Mouse (Mus musculus) neural tube, embryonic 11.5 days (tissue): ENCODE results near the gene BC037034. TPM values are rescaled to one million over a fixed set of nuclear protein-coding genes. Genes with fewer than 3 reads are reported as not detected.
A peak's percentile ranks its signal among the peaks of the same experiment; 100 is the strongest.

Source experiments
- ATAC-seq: fragments of 200-750 bp; cut with Nextera tagmentation; 2 replicates; pipeline ENCODE4 v1.8.0; 2017; ENCODE audit warnings: moderate number of reproducible peaks, mild to moderate bottlenecking, moderate TSS enrichment, moderate library complexity; ENCODE audit not compliant: insufficient read depth, low FRiP score, low TSS enrichment
- DNase-seq: peaks from one replicate; pipeline ENCODE4 v3.0.0-alpha.2; 2015; ENCODE audit warnings: low spot score
- H3K27ac ChIP-seq: fragments of 300-500 bp; sonication (generic); 2 replicates; pipeline ENCODE4 v1.5.1; 2014; ENCODE audit warnings: low read depth, mild to moderate bottlenecking, low read length
- H3K27me3 ChIP-seq: fragments of 300-500 bp; sonication (generic); 2 replicates; pipeline ENCODE4 v1.6.1; 2014; ENCODE audit warnings: mild to moderate bottlenecking, low read length, mixed read lengths; ENCODE audit not compliant: control insufficient read depth, insufficient read depth
- H3K36me3 ChIP-seq: fragments of 300-500 bp; sonication (generic); 2 replicates; pipeline ENCODE4 v1.6.1; 2014; ENCODE audit warnings: mild to moderate bottlenecking, low read length, moderate library complexity, mixed read lengths; ENCODE audit not compliant: control insufficient read depth, insufficient read depth
- H3K4me1 ChIP-seq: fragments of 300-500 bp; sonication (generic); 2 replicates; pipeline ENCODE4 v1.6.1; 2014; ENCODE audit warnings: low read length, mixed read lengths; ENCODE audit not compliant: control insufficient read depth, insufficient read depth
- H3K4me2 ChIP-seq: fragments of 300-500 bp; sonication (generic); 2 replicates; pipeline ENCODE4 v1.6.1; 2014; ENCODE audit warnings: low read depth, mild to moderate bottlenecking, moderate library complexity
- H3K4me3 ChIP-seq: fragments of 300-500 bp; sonication (generic); 2 replicates; pipeline ENCODE4 v1.5.1; 2014; ENCODE audit warnings: low read depth, low read length
- H3K9ac ChIP-seq: fragments of 300-500 bp; sonication (generic); 2 replicates; pipeline ENCODE4 v1.6.1; 2014; ENCODE audit warnings: mild to moderate bottlenecking, low read length
- H3K9me3 ChIP-seq: fragments of 300-500 bp; sonication (generic); 2 replicates; pipeline ENCODE4 v1.6.1; 2016; ENCODE audit warnings: low read length; ENCODE audit not compliant: control insufficient read depth
- WGBS: fragments of 180-500 bp; shearing (Covaris S2); extraction: QIAGEN DNeasy Blood & Tissue Kit; methylation state at CpG from one replicate; pipeline ENCODE4 v1.1.7; 2014; 5-methylcytosine and 5-hydroxymethylcytosine counted together
- polyA plus RNA-seq: library from polyadenylated mRNA; unstranded; fragments of >200 nt; fragmentation: Nextera tagmentation; extraction: Ambion mirVana; gene quantifications from 2 replicates; pipeline ENCODE4 v1.2.1, GENCODE M21; 2014

BC037034 gene
- polyA plus RNA-seq, 1 experiment from 2014 or later: 9.1 TPM

- no peaks in the 10 kb centered on the region for H3K36me3 ChIP-seq
- no peak overlapping the region for H3K27ac ChIP-seq
- no peak overlapping the region for H3K4me2 ChIP-seq
- ATAC-seq: no peak
- 87% methylated on average over 2 of the region's 2 CpGs for WGBS
- no peak overlapping the region for H3K9ac ChIP-seq
- H3K9me3 ChIP-seq: no peaks in the 10 kb centered on the region
- H3K27me3 ChIP-seq: no peaks in the 10 kb centered on the region
- H3K4me1 ChIP-seq: no peaks in the 10 kb centered on the region
- H3K4me3 ChIP-seq: no peak overlapping the region
- no peak for DNase-seq
Observed at GRCm38 (mm10) chr5:138233778-138234177, 30.1 kb downstream of the BC037034 start.

- H3K4me1 ChIP-seq: no peaks in the 10 kb centered on the region
- 90% methylated on average over 3 of the region's 3 CpGs for WGBS
- H3K27ac ChIP-seq: no peak overlapping the region
- no peak overlapping the region for H3K9ac ChIP-seq
- no peak overlapping the region for H3K4me3 ChIP-seq
- H3K4me2 ChIP-seq: no peak overlapping the region
- no peaks in the 10 kb centered on the region for H3K36me3 ChIP-seq
- no peaks in the 10 kb centered on the region for H3K9me3 ChIP-seq
- no peak for DNase-seq
- no peak for ATAC-seq
- H3K27me3 ChIP-seq: no peaks in the 10 kb centered on the region
Observed at GRCm38 (mm10) chr5:138229511-138229910, 34.3 kb downstream of the BC037034 start.

GRCm38 (mm10) chr5:138228026-138228425 lies 35.8 kb downstream of the BC037034 start:
- Histone ChIP-seq H3K27ac (no peak overlapping the region), H3K4me3 (no peak overlapping the region), H3K9ac (no peak overlapping the region), H3K27me3 (no peaks in the 10 kb centered on the region), H3K36me3 (no peaks in the 10 kb centered on the region), H3K4me1 (no peaks in the 10 kb centered on the region), H3K9me3 (no peaks in the 10 kb centered on the region), H3K4me2 (no peak overlapping the region)
- ATAC-seq (no peak), DNase-seq (no peak)
- WGBS: 54% methylated on average over 3 of the region's 3 CpGs

- Histone ChIP-seq H3K4me2 (no peak overlapping the region), H3K36me3 (no peaks in the 10 kb centered on the region), H3K27me3 (no peaks in the 10 kb centered on the region), H3K9ac (no peak overlapping the region), H3K4me1 (no peaks in the 10 kb centered on the region), H3K27ac (no peak overlapping the region), H3K9me3 (no peaks in the 10 kb centered on the region), H3K4me3 (no peak overlapping the region)
- ATAC-seq (no peak), DNase-seq (no peak)
- 82% methylated on average over 2 of the region's 2 CpGs for WGBS
Observed at GRCm38 (mm10) chr5:138227367-138227766, 36.5 kb downstream of the BC037034 start.

GRCm38 (mm10) chr5:138226491-138226890 lies 37.3 kb downstream of the BC037034 start:
- Histone ChIP-seq H3K4me2 (no peak overlapping the region), H3K36me3 (no peaks in the 10 kb centered on the region), H3K9me3 (no peaks in the 10 kb centered on the region), H3K4me3 (no peak overlapping the region), H3K9ac (no peak overlapping the region), H3K27ac (no peak overlapping the region), H3K4me1 (no peaks in the 10 kb centered on the region), H3K27me3 (no peaks in the 10 kb centered on the region)
- ATAC-seq (no peak), DNase-seq (no peak)
- WGBS: 81% methylated on average over 4 of the region's 4 CpGs

- Histone ChIP-seq H3K27me3 (no peaks in the 10 kb centered on the region), H3K9ac (no peak within 1 kb of the TSS), H3K4me3 (no peak within 1 kb of the TSS), H3K4me1 (no peaks in the 10 kb centered on the region), H3K36me3 (no peaks in the 10 kb centered on the region), H3K4me2 (no peak within 1 kb of the TSS), H3K9me3 (no peaks in the 10 kb centered on the region), H3K27ac (no peak within 1 kb of the TSS)
- WGBS: 59% methylated on average over 2 of the region's 2 CpGs
- DNase-seq (no peak), ATAC-seq (no peak)
Observed at GRCm38 (mm10) chr5:138225700-138226099, 38.1 kb downstream of the BC037034 start, which contains the start of gene Nxpe5. Gene Nxpe5, plus strand, starts transcription at chr5:138225898.

GRCm38 (mm10) chr5:138223287-138223686 lies 40.5 kb downstream of the BC037034 start:
- H3K27ac ChIP-seq: no peak overlapping the region
- H3K27me3 ChIP-seq: no peaks in the 10 kb centered on the region
- no peak overlapping the region for H3K9ac ChIP-seq
- DNase-seq (no peak), ATAC-seq (no peak)
- no peaks in the 10 kb centered on the region for H3K4me1 ChIP-seq
- no peak overlapping the region for H3K4me3 ChIP-seq
- no peaks in the 10 kb centered on the region for H3K36me3 ChIP-seq
- 61% methylated on average over 3 of the region's 3 CpGs for WGBS
- H3K9me3 ChIP-seq: no peaks in the 10 kb centered on the region
- no peak overlapping the region for H3K4me2 ChIP-seq

GRCm38 (mm10) chr5:138222111-138222510 lies 41.7 kb downstream of the BC037034 start:
- Histone ChIP-seq H3K27ac (no peak overlapping the region), H3K4me3 (no peak overlapping the region), H3K27me3 (no peaks in the 10 kb centered on the region), H3K4me2 (no peak overlapping the region), H3K36me3 (no peaks in the 10 kb centered on the region), H3K9me3 (no peaks in the 10 kb centered on the region), H3K4me1 (no peaks in the 10 kb centered on the region), H3K9ac (no peak overlapping the region)
- 24% methylated on average over 4 of the region's 4 CpGs for WGBS
- DNase-seq: peak; percentile 76
- no peak for ATAC-seq

- H3K27me3 ChIP-seq: no peaks in the 10 kb centered on the region
- no peaks in the 10 kb centered on the region for H3K4me1 ChIP-seq
- no peak overlapping the region for H3K27ac ChIP-seq
- H3K4me2 ChIP-seq: no peak overlapping the region
- H3K4me3 ChIP-seq: no peak overlapping the region
- no peaks in the 10 kb centered on the region for H3K36me3 ChIP-seq
- no peak overlapping the region for H3K9ac ChIP-seq
- WGBS: 79% methylated on average over 2 of the region's 2 CpGs
- no peak for DNase-seq
- ATAC-seq: no peak
- peaks cover 3% of the 10 kb centered on the region; the same call in 1 of the 2 replicates for H3K9me3 ChIP-seq
Observed at GRCm38 (mm10) chr5:138219864-138220263, 44.0 kb downstream of the BC037034 start.
